Mouse (Mus musculus) midbrain, embryonic 10.5 days (tissue): ENCODE measurements at regions not wholly inside any gene's neighbourhood (a gene's known extent, or its start where the extent isn't known, plus 50 kb on each side); places are given as distances from the start of the nearest gene placed in this dataset.

Experiments used
- DNase-seq: peaks from one replicate; pipeline ENCODE4 v3.0.0-alpha.2; 2017; ENCODE audit warnings: low spot score
- H3K27ac ChIP-seq: fragments of 300-500 bp; sonication (generic); replicated peaks from 2 replicates; pipeline ENCODE4 v1.5.1; 2016; ENCODE audit warnings: mild to moderate bottlenecking
- H3K27me3 ChIP-seq: fragments of 300-500 bp; sonication (generic); 2 replicates; pipeline ENCODE4 v1.6.1; 2016; ENCODE audit warnings: low read depth, mild to moderate bottlenecking; ENCODE audit not compliant: poor library complexity, severe bottlenecking
- H3K36me3 ChIP-seq: fragments of 300-500 bp; sonication (generic); 2 replicates; pipeline ENCODE4 v1.6.1; 2016; ENCODE audit warnings: mild to moderate bottlenecking, moderate library complexity
- H3K4me1 ChIP-seq: fragments of 300-500 bp; sonication (generic); 2 replicates; pipeline ENCODE4 v1.6.1; 2016
- H3K4me3 ChIP-seq: fragments of 300-500 bp; sonication (generic); 2 replicates; pipeline ENCODE4 v1.5.1; 2016; ENCODE audit warnings: mild to moderate bottlenecking, moderate library complexity
- H3K9me3 ChIP-seq: fragments of 300-500 bp; sonication (generic); replicated peaks from 2 replicates; pipeline ENCODE4 v1.6.1; 2016; ENCODE audit warnings: mild to moderate bottlenecking
- WGBS: fragments of 180-500 bp; shearing (Covaris S2); methylation state at CpG from one replicate; pipeline ENCODE4 v1.1.7; 2016; 5-methylcytosine and 5-hydroxymethylcytosine counted together

DNA sequence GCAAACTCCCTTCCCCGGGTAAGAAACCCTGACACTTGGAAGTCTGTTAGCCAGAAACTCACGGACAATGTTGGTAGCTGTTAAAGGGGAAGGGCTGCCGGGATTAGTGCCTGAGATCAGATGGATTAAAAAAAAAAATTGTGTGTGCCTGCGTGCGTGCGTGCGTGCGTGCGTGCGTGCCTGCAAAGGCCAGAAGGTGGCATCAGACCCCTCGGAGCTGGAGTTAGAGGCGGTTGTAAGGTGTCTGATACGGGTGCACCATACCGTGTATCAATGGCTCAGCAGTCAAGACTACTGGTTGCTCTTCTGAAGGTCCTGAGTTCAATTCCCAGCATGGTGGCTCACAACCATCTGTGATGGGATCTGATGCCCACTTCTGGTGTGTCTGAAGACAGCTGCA lies 59.0 kb upstream of the Ccdc167 start:
- 85% methylated on average over 14 of the region's 14 CpGs for WGBS
- Histone ChIP-seq H3K27me3 (peaks cover 17% of the 10 kb centered on the region; the same call in 1 of the 2 replicates), H3K36me3 (no peaks in the 10 kb centered on the region), H3K9me3 (no peaks in the 10 kb centered on the region), H3K4me3 (no peak overlapping the region), H3K27ac (no peak overlapping the region), H3K4me1 (peaks cover 16% of the 10 kb centered on the region)
- DNase-seq, result no peak

GRCm38 (mm10) chr17:29773339-29773738 lies 56.5 kb upstream of the Ccdc167 start:
- WGBS, result 20% methylated on average over 14 of the region's 14 CpGs
- Histone ChIP-seq H3K4me3 (no peak overlapping the region), H3K9me3 (no peaks in the 10 kb centered on the region), H3K36me3 (no peaks in the 10 kb centered on the region), H3K27ac (no peak overlapping the region), H3K4me1 (peaks cover 16% of the 10 kb centered on the region), H3K27me3 (peaks cover 17% of the 10 kb centered on the region; the same call in 1 of the 2 replicates)
- peak; percentile 57 for DNase-seq

DNA sequence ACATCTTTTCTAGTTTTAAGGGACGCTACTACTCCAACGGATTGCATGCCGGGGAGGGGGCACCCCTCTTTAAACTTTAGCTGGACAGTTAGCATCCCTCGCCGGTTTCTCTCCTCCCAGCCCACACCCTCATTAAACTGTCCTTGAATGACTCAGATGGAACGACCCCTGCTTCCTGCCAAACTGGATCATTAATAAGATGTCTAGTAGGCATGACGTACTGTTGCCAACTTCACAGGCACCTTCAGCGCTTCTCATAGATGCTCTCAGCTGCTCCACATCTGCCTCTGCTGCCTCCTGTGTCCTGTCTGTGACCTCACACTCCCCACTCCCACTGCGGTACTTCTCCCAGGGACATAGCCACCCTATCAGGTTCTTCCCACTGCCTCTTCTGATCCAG lies 54.1 kb upstream of the Ccdc167 start:
- 87% methylated on average over 9 of the region's 9 CpGs for WGBS
- Histone ChIP-seq H3K4me3 (no peak overlapping the region), H3K27me3 (peaks cover 17% of the 10 kb centered on the region; the same call in 1 of the 2 replicates), H3K4me1 (0 out of 2 replicates have a peak, but pooled peaks cover 3% of the 10 kb centered on the region), H3K9me3 (no peaks in the 10 kb centered on the region), H3K36me3 (no peaks in the 10 kb centered on the region), H3K27ac (no peak overlapping the region)
- no peak for DNase-seq

DNA sequence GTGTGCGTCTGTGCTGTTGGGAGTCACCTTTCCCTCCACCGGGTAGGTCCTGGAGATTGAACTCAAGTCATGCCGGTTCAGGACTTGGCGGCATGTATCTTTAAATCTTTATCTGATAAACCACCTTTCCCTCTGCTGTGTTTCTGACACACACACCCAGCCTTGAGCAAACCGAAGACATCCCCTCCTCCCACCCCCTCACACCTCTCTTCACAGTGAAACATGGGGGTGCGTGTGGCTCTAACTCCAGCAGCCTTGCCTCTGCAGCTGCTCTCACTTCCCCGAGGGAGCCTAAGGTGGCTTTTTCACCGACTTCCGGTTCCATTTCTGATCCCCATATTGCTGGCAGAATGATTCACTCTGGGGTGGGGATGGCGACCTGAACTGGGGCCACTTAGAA lies 52.8 kb upstream of the Ccdc167 start:
- Histone ChIP-seq H3K36me3 (no peaks in the 10 kb centered on the region), H3K27ac (no peak overlapping the region), H3K4me1 (0 out of 2 replicates have a peak, but pooled peaks cover 3% of the 10 kb centered on the region), H3K4me3 (no peak overlapping the region), H3K9me3 (no peaks in the 10 kb centered on the region), H3K27me3 (peaks cover 12% of the 10 kb centered on the region; the same call in 1 of the 2 replicates)
- WGBS, result 89% methylated on average over 10 of the region's 10 CpGs
- DNase-seq, result no peak

DNA sequence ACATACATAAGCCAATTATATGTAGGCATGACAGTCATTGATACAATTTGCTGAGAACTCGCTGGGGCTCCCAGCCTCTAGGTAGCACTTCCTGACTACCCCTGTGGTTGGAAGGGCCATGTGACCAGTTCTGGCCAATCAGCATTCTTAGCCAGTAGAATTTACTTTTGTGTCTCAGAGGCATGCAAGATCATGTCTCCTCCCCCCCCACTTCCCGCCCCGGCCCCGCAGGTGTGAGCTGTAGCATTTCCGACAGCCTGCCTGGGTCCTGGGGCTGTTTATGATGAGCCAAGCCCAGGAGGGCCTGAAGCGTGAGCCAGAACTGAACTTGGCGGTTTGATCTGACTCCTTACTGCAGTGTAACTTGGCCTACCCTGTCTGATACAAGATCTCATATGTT lies 52.3 kb upstream of the Ccdc167 start:
- no peak for DNase-seq
- H3K27ac ChIP-seq, result no peak overlapping the region
- H3K9me3 ChIP-seq, result no peaks in the 10 kb centered on the region
- 76% methylated on average over 7 of the region's 7 CpGs for WGBS
- H3K4me3 ChIP-seq, result no peak overlapping the region
- H3K27me3 ChIP-seq, result peaks cover 7% of the 10 kb centered on the region; the same call in 1 of the 2 replicates
- H3K36me3 ChIP-seq, result no peaks in the 10 kb centered on the region
- H3K4me1 ChIP-seq, result 0 out of 2 replicates have a peak, but pooled peaks cover 2% of the 10 kb centered on the region

GRCm38 (mm10) chr17:29768642-29769041 lies 51.8 kb upstream of the Ccdc167 start:
- Histone ChIP-seq H3K4me1 (no peaks in the 10 kb centered on the region), H3K4me3 (no peak overlapping the region), H3K36me3 (no peaks in the 10 kb centered on the region), H3K27me3 (0 out of 2 replicates have a peak, but pooled peaks cover 5% of the 10 kb centered on the region), H3K27ac (no peak overlapping the region), H3K9me3 (no peaks in the 10 kb centered on the region)
- WGBS, result 80% methylated on average over 5 of the region's 5 CpGs
- DNase-seq, result no peak
